Mouse (Mus musculus): Measurements from ENCODE around the gene Fancg.
A peak's percentile ranks its signal among the peaks of the same experiment; 100 is the strongest.
"Not testable (repeated sequence)": the region's sequence is repeated elsewhere in the genome, so short reads cannot be mapped to it uniquely, and the experiment has no call there.

The Fancg gene

GRCm38 (mm10) chr4:42999451-43000140, 10.7 kb downstream of the Fancg start:
- peak; percentile 48 for ATAC-seq (ENCODE audit: low TSS enrichment)

GRCm38 (mm10) chr4:42998022-42998421, 12.3 kb downstream of the Fancg start:
- no peak for ATAC-seq (ENCODE audit: low TSS enrichment)

- no peak for ATAC-seq (ENCODE audit: low TSS enrichment)
Observed at GRCm38 (mm10) chr4:42988296-42988695, 22.0 kb downstream of the Fancg start.

GRCm38 (mm10) chr4:42980467-42980866, 29.8 kb downstream of the Fancg start:
- ATAC-seq (ENCODE audit: low TSS enrichment), result not testable (repeated sequence)

- ATAC-seq (ENCODE audit: low TSS enrichment), result no peak
Observed at GRCm38 (mm10) chr4:42978062-42978461, 32.2 kb downstream of the Fancg start.

GRCm38 (mm10) chr4:42973868-42974267, 36.4 kb downstream of the Fancg start:
- ATAC-seq (ENCODE audit: low TSS enrichment), result no peak

GRCm38 (mm10) chr4:42972952-42973351, 37.4 kb downstream of the Fancg start:
- no peak for ATAC-seq (ENCODE audit: low TSS enrichment)

- ATAC-seq (ENCODE audit: low TSS enrichment), result no peak
Observed at GRCm38 (mm10) chr4:42969304-42969703, 41.0 kb downstream of the Fancg start, which contains the start of gene 1700022I11Rik. TSS of gene 1700022I11Rik (plus strand) at chr4:42969604.

GRCm38 (mm10) chr4:42965039-42965719, 45.1 kb downstream of the Fancg start:
- peak; percentile 79 for ATAC-seq (ENCODE audit: low TSS enrichment)

- ATAC-seq (ENCODE audit: low TSS enrichment), result no peak
Observed at GRCm38 (mm10) chr4:42963480-42963879, 46.8 kb downstream of the Fancg start.

- ATAC-seq (ENCODE audit: low TSS enrichment), result peak; percentile 38; the same call in 1 of the 2 replicates
Observed at GRCm38 (mm10) chr4:42961592-42961991, 48.7 kb downstream of the Fancg start.

- no peak for ATAC-seq (ENCODE audit: low TSS enrichment)
Observed at GRCm38 (mm10) chr4:42959382-42959781, 50.9 kb downstream of the Fancg start.

- ATAC-seq (ENCODE audit: low TSS enrichment), result peak; percentile 10
Observed at GRCm38 (mm10) chr4:42958942-42959341, 51.4 kb downstream of the Fancg start.

- no peak for ATAC-seq (ENCODE audit: low TSS enrichment)
Observed at GRCm38 (mm10) chr4:42957979-42958378, 52.3 kb downstream of the Fancg start.

GRCm38 (mm10) chr4:42957306-42957705, 53.0 kb downstream of the Fancg start:
- no peak for ATAC-seq (ENCODE audit: low TSS enrichment)

GRCm38 (mm10) chr4:42956581-42956980, 53.7 kb downstream of the Fancg start:
- ATAC-seq (ENCODE audit: low TSS enrichment), result no peak

GRCm38 (mm10) chr4:42955200-42955599, 55.1 kb downstream of the Fancg start:
- no peak for ATAC-seq (ENCODE audit: low TSS enrichment)

- no peak for ATAC-seq (ENCODE audit: low TSS enrichment)
Observed at GRCm38 (mm10) chr4:42954297-42954696, 56.0 kb downstream of the Fancg start.

GRCm38 (mm10) chr4:42953435-42954094, 56.7 kb downstream of the Fancg start:
- ATAC-seq (ENCODE audit: low TSS enrichment), result peak; percentile 13; the same call in 1 of the 2 replicates

- ATAC-seq (ENCODE audit: low TSS enrichment), result no peak
Observed at GRCm38 (mm10) chr4:42952563-42952962, 57.7 kb downstream of the Fancg start.
